Mouse (Mus musculus) ES-E14 (cell line): Measurements from ENCODE around the gene Rpl34. TPM values are rescaled to one million over a fixed set of nuclear protein-coding genes. Genes with fewer than 3 reads are reported as not detected.
A peak's percentile ranks its signal among the peaks of the same experiment; 100 is the strongest.

Experiments
- DNase-seq: peaks from one replicate; pipeline ENCODE4 v3.0.0-alpha.2; 2013; ENCODE audit warnings: low read depth, low spot score
- H3K27ac ChIP-seq: 2 replicates; pipeline ENCODE4 v1.5.1; 2012; ENCODE audit warnings: low read depth, mild to moderate bottlenecking, low read length, moderate library complexity, mixed read lengths; ENCODE audit not compliant: poor library complexity, insufficient read depth, severe bottlenecking
- H3K36me3 ChIP-seq: 2 replicates; pipeline ENCODE4 v1.6.1; 2012; ENCODE audit warnings: mild to moderate bottlenecking, low read length, moderate library complexity, mixed read lengths; ENCODE audit not compliant: control insufficient read depth, poor library complexity, insufficient read depth, severe bottlenecking
- H3K4me1 ChIP-seq, 2 experiments: fragments of 150-350 bp in 1 of 2; sonication (generic) in 1 of 2; 2 replicates each; pipeline ENCODE4 v1.6.1; 2012; ENCODE audit warnings: low read length in 2 of 2, mild to moderate bottlenecking in 1 of 2, mixed read lengths in 1 of 2; ENCODE audit not compliant: control insufficient read depth in 2 of 2, insufficient read depth in 2 of 2, poor library complexity in 1 of 2
- H3K4me3 ChIP-seq, 2 experiments: fragments of 150-350 bp in 1 of 2; sonication (generic) in 1 of 2; 2 replicates each; pipeline ENCODE4 v1.5.1; 2012; ENCODE audit warnings: low read length in 2 of 2, low read depth in 1 of 2, mild to moderate bottlenecking in 1 of 2, mixed read lengths in 1 of 2; ENCODE audit not compliant: insufficient read depth in 1 of 2, poor library complexity in 1 of 2, severe bottlenecking in 1 of 2
- H3K9ac ChIP-seq: 2 replicates; pipeline ENCODE4 v1.6.1; 2012; ENCODE audit warnings: low read depth, mild to moderate bottlenecking, low read length, mixed read lengths; ENCODE audit not compliant: poor library complexity, insufficient read depth, severe bottlenecking
- H3K9me3 ChIP-seq: fragments of 150-350 bp; sonication (generic); 2 replicates; pipeline ENCODE4 v1.6.1; 2012; ENCODE audit warnings: low read depth, mild to moderate bottlenecking, low read length; ENCODE audit not compliant: control insufficient read depth, insufficient read depth
- CHD2 ChIP-seq: IDR thresholded peaks from 2 replicates; pipeline ENCODE4 v1.6.1; 2014; ENCODE audit warnings: mild to moderate bottlenecking, low read depth, low read length, inconsistent platforms
- HCFC1 ChIP-seq: IDR thresholded peaks from 2 replicates; pipeline ENCODE4 v1.6.1; 2012; ENCODE audit warnings: low read length, inconsistent platforms, borderline replicate concordance; ENCODE audit not compliant: insufficient read depth
- MAFK ChIP-seq: IDR thresholded peaks from 2 replicates; pipeline ENCODE4 v1.6.1; 2014; ENCODE audit warnings: mild to moderate bottlenecking, low read depth, low read length, inconsistent platforms; ENCODE audit not compliant: insufficient read depth
- ZC3H11A ChIP-seq: IDR thresholded peaks from 2 replicates; pipeline ENCODE4 v1.6.1; 2012; ENCODE audit warnings: low read depth, mild to moderate bottlenecking, inconsistent platforms, low read length, borderline replicate concordance
- ZNF384 ChIP-seq: IDR thresholded peaks from 2 replicates; pipeline ENCODE4 v1.6.1; 2012; ENCODE audit warnings: low read depth, low read length, inconsistent platforms
- in situ Hi-C, 2 experiments: fragments of 600-800 bp; cut with MboI; formaldehyde crosslinking; loops; one replicate each; pipeline ENCODE4 v1.15.1; 2025; ENCODE audit warnings: low sequenced_read_pairs in 2 of 2, inconsistent platforms in 1 of 2; ENCODE audit not compliant: unreplicated experiment in 2 of 2
- total RNA-seq: library from RNA; depleted of rRNA; stranded (reverse); fragments of 300-350 nt; gene quantifications from 2 replicates; pipeline ENCODE4 v1.2.3, GENCODE M21; 2012

The Rpl34 gene
- total RNA-seq, 1 experiment, result 990 TPM

DNA sequence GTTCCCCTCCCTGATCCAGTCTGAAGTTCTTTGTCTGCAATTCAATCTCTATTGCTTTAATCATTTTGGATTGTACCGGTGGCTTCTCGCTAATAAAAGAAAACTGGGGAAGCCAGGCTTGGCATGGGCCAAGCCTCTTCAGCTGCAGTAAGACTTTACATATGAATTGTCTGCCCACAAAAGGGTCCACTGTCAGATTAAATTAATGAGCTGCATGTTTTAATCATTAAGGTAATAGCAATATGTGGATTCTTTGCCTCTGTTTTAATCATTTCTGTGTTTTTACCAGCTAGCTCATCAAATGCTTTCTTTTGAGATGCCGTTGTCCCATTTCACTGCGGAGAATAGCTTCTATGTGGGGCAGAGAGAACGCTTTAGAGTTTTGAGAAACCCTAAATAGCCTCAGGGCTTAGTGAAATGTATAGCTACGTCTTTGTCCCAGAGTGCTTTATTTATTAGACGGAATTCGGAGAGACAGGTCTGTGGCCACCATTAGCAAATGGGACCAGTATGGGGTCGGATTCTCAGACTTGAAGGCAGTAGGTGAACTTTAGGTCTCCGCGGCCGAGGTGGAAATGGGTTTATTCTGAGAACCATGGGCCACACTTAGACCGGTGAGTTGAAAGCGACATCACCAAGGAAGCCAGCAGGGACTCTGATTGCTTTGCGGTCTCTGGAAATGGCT, 28.1 kb upstream of the Rpl34 start:
- in situ Hi-C loops, result no loop called here
- no peak overlapping the region for H3K9ac ChIP-seq

DNA sequence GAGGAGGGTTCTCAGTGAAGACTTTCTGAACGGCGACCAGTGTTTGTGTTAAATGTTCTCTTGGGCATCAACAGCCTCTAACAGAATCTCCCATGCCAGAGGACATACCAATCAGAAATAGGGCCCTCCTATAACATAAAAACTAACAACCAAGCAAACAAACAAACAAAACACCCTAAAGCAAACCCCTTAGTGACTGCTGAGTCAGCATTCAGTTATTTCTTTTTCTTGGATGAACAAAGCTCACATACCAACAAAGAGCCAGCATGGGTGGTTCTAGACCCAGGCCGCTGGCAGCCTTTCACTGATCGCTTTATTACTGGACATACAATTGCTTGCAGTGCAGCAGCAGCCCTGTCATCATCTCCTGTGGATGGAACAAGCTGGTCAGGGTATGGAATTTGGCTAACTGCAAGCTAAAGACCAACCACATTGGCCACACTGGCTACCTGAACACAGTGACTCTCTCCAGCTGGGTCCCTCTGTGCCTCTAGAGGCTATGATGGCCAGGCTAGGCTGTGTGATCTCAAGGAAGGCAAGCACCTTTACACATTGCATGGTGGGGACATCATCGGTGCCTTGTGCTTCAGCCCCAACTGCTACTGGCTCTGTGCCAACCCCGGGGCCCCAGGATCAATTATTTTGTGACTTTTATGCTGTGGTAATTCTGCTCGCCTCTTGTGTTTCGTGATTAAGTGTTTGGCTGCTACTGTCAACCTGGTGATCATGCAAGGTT, 27.1 kb upstream of the Rpl34 start:
- no peaks in the 10 kb centered on the region for H3K4me1 ChIP-seq
- H3K27ac ChIP-seq, result no peak overlapping the region
- no peak for DNase-seq
- no peak overlapping the region for H3K9ac ChIP-seq
- TF ChIP-seq HCFC1, result no peak
- TF ChIP-seq MAFK, result peak; percentile 86
- TF ChIP-seq ZNF384, result no peak
- in situ Hi-C loops, result no loop called here
- no peaks in the 10 kb centered on the region for H3K36me3 ChIP-seq
- no peaks in the 10 kb centered on the region for H3K9me3 ChIP-seq
- no peak overlapping the region for H3K4me3 ChIP-seq

More for the DNA sequence above, 28.1 kb upstream of the Rpl34 start:
- no peak for TF ChIP-seq MAFK
- no peak for TF ChIP-seq HCFC1
- no peak for TF ChIP-seq CHD2
- no peak for TF ChIP-seq ZC3H11A
- no peak for TF ChIP-seq ZNF384
- no peaks in the 10 kb centered on the region for H3K36me3 ChIP-seq
- H3K4me3 ChIP-seq, result no peak overlapping the region
- no peak for DNase-seq
- H3K27ac ChIP-seq, result no peak overlapping the region
- H3K4me1 ChIP-seq, result no peaks in the 10 kb centered on the region
- H3K9me3 ChIP-seq, result no peaks in the 10 kb centered on the region

DNA sequence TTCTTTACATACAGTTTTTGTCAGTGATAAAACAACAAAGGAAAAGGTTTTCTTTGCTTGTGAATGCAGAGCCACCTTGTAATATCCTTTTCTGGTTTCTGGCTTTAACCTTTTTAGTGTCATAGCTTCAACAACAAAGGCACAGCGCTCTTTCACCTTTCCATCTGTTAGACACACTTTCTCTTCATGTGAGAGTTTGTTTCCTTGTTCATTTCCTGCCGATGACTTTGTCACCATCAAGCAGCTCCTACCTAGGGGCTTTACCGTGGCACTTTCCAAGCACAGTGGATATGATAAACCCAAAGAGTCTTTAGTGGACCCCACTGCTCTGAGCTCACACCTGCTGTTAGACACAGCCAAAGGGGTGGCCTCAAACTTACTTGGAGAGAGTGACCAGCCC, 19.0 kb upstream of the Rpl34 start:
- in situ Hi-C loops, result no loop called here
- H3K4me3 ChIP-seq, result no peak overlapping the region
- no peak overlapping the region for H3K27ac ChIP-seq
- no peaks in the 10 kb centered on the region for H3K9me3 ChIP-seq
- no peak for TF ChIP-seq MAFK
- H3K36me3 ChIP-seq, result no peaks in the 10 kb centered on the region
- no peak for DNase-seq
- no peaks in the 10 kb centered on the region for H3K4me1 ChIP-seq
- H3K9ac ChIP-seq, result no peak overlapping the region

DNA sequence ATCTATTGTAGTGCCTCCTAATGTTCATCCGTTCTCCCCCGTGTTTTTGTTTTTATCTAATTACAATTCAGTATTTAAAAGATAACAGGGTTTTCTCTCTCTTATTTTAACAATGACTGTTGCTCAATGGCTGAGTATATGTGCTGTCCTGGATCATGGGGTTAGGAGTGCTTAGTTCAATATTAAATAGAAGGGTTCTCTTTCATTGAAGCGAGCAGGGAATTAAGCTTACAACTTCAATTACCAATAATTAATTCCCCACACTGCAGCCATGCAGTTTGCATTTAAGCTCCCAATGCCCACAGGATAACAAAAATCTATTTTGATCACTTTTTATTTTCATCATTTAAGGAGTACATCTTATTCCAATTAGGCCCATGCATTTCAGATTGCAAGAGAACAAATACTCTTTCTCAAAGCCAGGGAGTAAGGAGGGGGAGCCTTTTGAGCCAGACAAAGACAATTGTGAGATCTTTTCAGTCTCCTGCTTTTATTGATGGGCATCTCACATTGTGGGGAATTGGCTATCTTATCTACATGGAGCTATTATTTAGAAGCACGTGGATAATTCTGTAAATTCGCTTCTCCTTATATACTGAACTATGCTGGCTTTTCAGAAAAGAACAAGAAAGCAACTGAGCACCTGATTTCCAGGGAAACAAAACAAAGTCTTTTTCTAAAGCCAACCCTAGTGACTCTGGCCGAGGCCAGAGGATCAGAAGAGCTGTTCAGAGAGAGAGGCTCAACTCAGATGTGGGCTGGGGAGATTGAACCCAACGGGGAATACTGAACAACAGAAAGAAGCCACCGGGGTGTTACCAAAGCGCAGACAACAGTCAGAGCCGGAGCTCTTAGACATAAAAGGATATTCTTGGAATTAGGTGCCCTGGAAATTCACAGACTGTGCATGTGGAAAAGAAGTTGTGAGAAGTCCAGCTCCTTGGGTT, 16.7 kb upstream of the Rpl34 start:
- no peak for DNase-seq
- H3K9ac ChIP-seq, result no peak overlapping the region
- no peak overlapping the region for H3K27ac ChIP-seq
- TF ChIP-seq ZC3H11A (no peak), MAFK (no peak), CHD2 (no peak), HCFC1 (no peak), ZNF384 (no peak)
- in situ Hi-C loops, result no loop called here
- H3K4me1 ChIP-seq, result no peaks in the 10 kb centered on the region
- H3K4me3 ChIP-seq, result no peak overlapping the region
- H3K36me3 ChIP-seq, result no peaks in the 10 kb centered on the region
- no peaks in the 10 kb centered on the region for H3K9me3 ChIP-seq
